Mouse (Mus musculus) CH12.LX (cell line): ENCODE data around the gene Clic5. TPM values are rescaled to one million over a fixed set of nuclear protein-coding genes. Genes with fewer than 3 reads are reported as not detected.
A peak's percentile ranks its signal among the peaks of the same experiment; 100 is the strongest.

Experiments
- DNase-seq: peaks from one replicate; pipeline ENCODE4 v3.0.0-alpha.2; 2013; ENCODE audit errors: extremely low read depth
- H3K27ac ChIP-seq: 2 replicates; pipeline ENCODE4 v1.5.1; 2012; ENCODE audit warnings: low read depth, mild to moderate bottlenecking, control low read depth, moderate library complexity; ENCODE audit not compliant: insufficient read depth
- H3K27me3 ChIP-seq: replicated peaks from 2 replicates; pipeline ENCODE3; 2012; ENCODE audit warnings: inconsistent platforms
- H3K36me3 ChIP-seq, 2 experiments: replicated peaks in 1 of 2; 2 replicates each; pipeline versions ENCODE3 to v1.6.1; 2012; ENCODE audit warnings: inconsistent platforms in 1 of 2, low read length in 1 of 2, mild to moderate bottlenecking in 1 of 2, mixed read lengths in 1 of 2, moderate library complexity in 1 of 2; ENCODE audit not compliant: control insufficient read depth in 1 of 2, insufficient read depth in 1 of 2
- H3K4me1 ChIP-seq, 2 experiments: 2 replicates each; pipeline ENCODE4 v1.6.1; 2012; ENCODE audit warnings: inconsistent platforms in 1 of 2, moderate library complexity in 1 of 2; ENCODE audit not compliant: insufficient read depth in 2 of 2, control insufficient read depth in 1 of 2
- H3K4me2 ChIP-seq: 2 replicates; pipeline ENCODE4 v1.6.1; 2012; ENCODE audit warnings: low read depth, mild to moderate bottlenecking, control low read depth; ENCODE audit not compliant: poor library complexity, insufficient read depth, severe bottlenecking
- H3K4me3 ChIP-seq, 3 experiments: fragments of 150-350 bp in 1 of 3; sonication (generic) in 1 of 3; replicated peaks in 1 of 3; 2 replicates each; pipeline versions ENCODE3 to v1.5.1; 2011 to 2012; ENCODE audit warnings: low read depth in 2 of 3, low read length in 2 of 3, mild to moderate bottlenecking in 2 of 3, moderate library complexity in 2 of 3, control low read depth in 1 of 3, improper control_type of control experiment in 1 of 3, inconsistent platforms in 1 of 3, mixed read lengths in 1 of 3; ENCODE audit not compliant: poor library complexity in 1 of 3
- H3K79me2 ChIP-seq: replicated peaks from 2 replicates; pipeline ENCODE4 v1.6.1; 2012; ENCODE audit warnings: mild to moderate bottlenecking, moderate library complexity; ENCODE audit not compliant: control insufficient read depth, poor library complexity, insufficient read depth, severe bottlenecking; ENCODE audit errors: extremely low read depth
- H3K9ac ChIP-seq: 2 replicates; pipeline ENCODE4 v1.6.1; 2012; ENCODE audit warnings: low read depth, mild to moderate bottlenecking, control low read depth, moderate library complexity; ENCODE audit not compliant: insufficient read depth
- H3K9me3 ChIP-seq: replicated peaks from 2 replicates; pipeline ENCODE3; 2012; ENCODE audit warnings: low read length, inconsistent platforms, mixed read lengths
- BHLHE40 ChIP-seq: IDR thresholded peaks from 2 replicates; pipeline ENCODE4 v1.6.1; 2011; ENCODE audit warnings: mild to moderate bottlenecking, low read depth, low read length, improper control_type of control experiment
- CHD1 ChIP-seq: IDR thresholded peaks from 2 replicates; pipeline ENCODE4 v1.6.1; 2012; ENCODE audit warnings: low read depth, low read length, improper control_type of control experiment, inconsistent platforms
- CHD2 ChIP-seq: IDR thresholded peaks from 2 replicates; pipeline ENCODE4 v1.6.1; 2011; ENCODE audit warnings: low read length, improper control_type of control experiment
- CTCF ChIP-seq, 2 experiments: IDR thresholded peaks in 1 of 2; conservative IDR thresholded peaks in 1 of 2; 2 replicates each; pipeline ENCODE4 v1.5.1; 2011 to 2012; ENCODE audit warnings: low read depth in 2 of 2, low read length in 2 of 2, improper control_type of control experiment in 1 of 2, inconsistent platforms in 1 of 2, mild to moderate bottlenecking in 1 of 2, moderate library complexity in 1 of 2
- ELF1 ChIP-seq: IDR thresholded peaks from 2 replicates; pipeline ENCODE4 v1.6.1; 2014; ENCODE audit warnings: low read depth, mild to moderate bottlenecking, inconsistent platforms, low read length, improper control_type of control experiment
- GABPA ChIP-seq: IDR thresholded peaks from 2 replicates; pipeline ENCODE4 v1.6.1; 2012; ENCODE audit warnings: low read depth, low read length, improper control_type of control experiment, inconsistent platforms; ENCODE audit not compliant: insufficient replicate concordance
- IRF4 ChIP-seq: IDR thresholded peaks from 2 replicates; pipeline ENCODE4 v1.6.1; 2014; ENCODE audit warnings: low read depth, mild to moderate bottlenecking, inconsistent platforms, low read length, improper control_type of control experiment
- MEF2A ChIP-seq: IDR thresholded peaks from 2 replicates; pipeline ENCODE4 v1.6.1; 2014; ENCODE audit warnings: low read depth, mild to moderate bottlenecking, inconsistent platforms, low read length, improper control_type of control experiment, borderline replicate concordance
- MXI1 ChIP-seq: IDR thresholded peaks from 2 replicates; pipeline ENCODE4 v1.6.1; 2011; ENCODE audit warnings: mild to moderate bottlenecking, low read depth, low read length, improper control_type of control experiment
- MYC ChIP-seq: IDR thresholded peaks from 2 replicates; pipeline ENCODE4 v1.6.1; 2011; ENCODE audit warnings: low read depth, mild to moderate bottlenecking, improper control_type of control experiment, low read length
- POLR2AphosphoS2 ChIP-seq: IDR thresholded peaks from 2 replicates; pipeline ENCODE4 v1.6.1; 2011; ENCODE audit warnings: low read depth, low read length, improper control_type of control experiment
- RCOR1 ChIP-seq: conservative IDR thresholded peaks from 2 replicates; pipeline ENCODE4 v1.6.1; 2012; ENCODE audit warnings: low read depth, mild to moderate bottlenecking, inconsistent platforms, low read length, improper control_type of control experiment
- SMC3 ChIP-seq: IDR thresholded peaks from 2 replicates; pipeline ENCODE4 v1.6.1; 2011; ENCODE audit warnings: low read depth, low read length, improper control_type of control experiment
- TBP ChIP-seq: conservative IDR thresholded peaks from 2 replicates; pipeline ENCODE4 v1.6.1; 2011; ENCODE audit warnings: low read depth, low read length, improper control_type of control experiment
- USF1 ChIP-seq: IDR thresholded peaks from 2 replicates; pipeline ENCODE4 v1.6.1; 2014; ENCODE audit warnings: low read depth, mild to moderate bottlenecking, inconsistent platforms, low read length, improper control_type of control experiment
- ZC3H11A ChIP-seq: IDR thresholded peaks from 2 replicates; pipeline ENCODE4 v1.6.1; 2012; ENCODE audit warnings: low read depth, mild to moderate bottlenecking, inconsistent platforms, low read length, improper control_type of control experiment
- ZNF384 ChIP-seq: IDR thresholded peaks from 2 replicates; pipeline ENCODE4 v1.6.1; 2012; ENCODE audit warnings: low read depth, low read length, improper control_type of control experiment, inconsistent platforms
- dilution Hi-C: fragments of 300-500 bp; cut with MboI; formaldehyde crosslinking; loops from 2 replicates; pipeline ENCODE4 v1.14.3; 2020; ENCODE audit warnings: low sequenced_read_pairs; ENCODE audit not compliant: extremely low pct_unique_long_range_greater_than_20kb, extremely low pct_ligation_motif_present
- in situ Hi-C: fragments of 300-500 bp; cut with MboI; formaldehyde crosslinking; loops from 3 replicates; pipeline ENCODE4 v1.14.3; 2019; ENCODE audit warnings: low sequenced_read_pairs, low pct_ligation_motif_present, low pct_unique_long_range_greater_than_20kb, mixed read lengths
- polyA plus RNA-seq: library from polyadenylated mRNA; unstranded; fragments of >175 nt; gene quantifications from 2 replicates; pipeline ENCODE4 v1.2.1, GENCODE M21; 2012; ENCODE audit warnings: low read depth; ENCODE audit not compliant: insufficient read length
- total RNA-seq, 2 experiments: library from RNA; depleted of rRNA; stranded (reverse); fragments of 300-350 nt in 1 of 2; fragments of >200 nt in 1 of 2; gene quantifications; 2 replicates each; pipeline ENCODE4 v1.2.3; 2012 to 2014

Clic5 gene
- total and polyA plus RNA-seq, 3 experiments = not detected

DNA sequence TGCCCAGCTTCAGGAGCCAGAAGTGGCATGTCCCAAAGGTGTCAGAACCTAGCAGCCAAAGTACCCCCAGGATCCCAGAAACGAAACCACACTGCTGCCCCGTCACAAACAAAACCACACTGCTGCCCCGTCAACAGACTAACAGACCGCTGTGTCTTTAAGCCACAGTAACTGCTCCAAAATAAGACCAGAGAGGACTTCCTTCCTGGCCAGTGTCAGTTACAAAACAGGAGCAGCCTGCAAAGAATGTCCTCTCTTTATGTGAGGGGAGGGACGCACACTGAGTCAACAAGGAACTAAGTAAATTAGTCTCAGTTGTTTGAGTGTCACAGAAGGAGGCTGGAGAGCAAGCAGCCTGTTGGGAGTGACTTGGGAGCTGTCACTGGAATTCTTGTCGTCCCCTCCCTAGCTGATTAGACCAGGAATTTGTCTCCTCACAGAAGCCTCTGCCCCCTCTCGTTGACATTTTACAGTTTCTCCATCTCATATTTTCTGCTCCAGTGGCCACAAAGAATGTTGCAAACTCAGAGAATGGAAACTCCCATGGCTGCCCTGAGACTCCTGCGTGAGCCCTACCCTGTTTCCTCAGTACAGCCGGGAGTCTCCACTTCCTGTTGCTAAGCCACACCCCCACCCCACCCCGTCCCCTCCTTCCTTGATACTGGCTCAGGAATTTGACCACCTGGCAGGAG lies 50.8 kb downstream of the Clic5 start:
- no peak overlapping the region for H3K4me3 ChIP-seq
- dilution Hi-C loops (no loop called here), in situ Hi-C loops (no loop called here)
- H3K4me1 ChIP-seq = peaks cover 0 to 11% of the 10 kb centered on the region in 2 experiments; a peak in 2 of 4 replicates
- H3K36me3 ChIP-seq = no peaks in the 10 kb centered on the region
- H3K27ac ChIP-seq = no peak overlapping the region
- peak overlapping the region; percentile 29 for H3K4me2 ChIP-seq
- H3K9ac ChIP-seq = no peak overlapping the region
- H3K27me3 ChIP-seq = peaks cover 17% of the 10 kb centered on the region
- peaks cover 5% of the 10 kb centered on the region for H3K9me3 ChIP-seq
- no peak for DNase-seq
- H3K79me2 ChIP-seq = no peaks in the 10 kb centered on the region
- no peak for TF ChIP-seq BHLHE40
- no peak for TF ChIP-seq CHD2
- TF ChIP-seq ZNF384 = no peak
- TF ChIP-seq GABPA = no peak
- no peak for TF ChIP-seq CHD1
- TF ChIP-seq MYC = no peak
- no peak for TF ChIP-seq RCOR1
- TF ChIP-seq TBP = no peak
- TF ChIP-seq MXI1 = no peak
- no peak for TF ChIP-seq CTCF (conservative IDR thresholded peaks at IDR 0.05 in 1 of 2, IDR thresholded peaks at IDR 0.05 in 1 of 2; ENCODE audit: low read depth in 2 of 2, low read length in 2 of 2)
- TF ChIP-seq ELF1 = no peak
- no peak for TF ChIP-seq ZC3H11A
- TF ChIP-seq SMC3 = no peak
- no peak for TF ChIP-seq MEF2A

DNA sequence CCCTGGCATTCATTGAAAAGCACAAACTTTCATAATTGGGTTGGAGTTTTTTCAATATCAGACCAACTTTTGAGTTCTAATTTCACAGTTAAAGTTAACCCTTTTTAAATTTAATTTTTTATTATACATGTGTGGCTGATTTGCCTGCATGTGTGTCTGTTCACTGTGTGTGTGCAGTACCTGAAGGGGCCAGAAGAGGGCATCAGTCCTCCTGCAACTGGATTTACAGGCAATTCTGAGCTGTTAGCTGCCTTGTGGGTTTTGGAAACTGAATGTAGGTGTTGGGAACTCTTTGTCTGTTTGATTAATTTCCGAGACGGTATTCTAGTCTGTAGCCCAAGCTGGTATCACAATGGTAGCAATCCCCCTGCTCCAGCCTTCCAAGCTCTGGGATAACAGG lies 52.4 kb downstream of the Clic5 start:
- H3K27ac ChIP-seq = no peak overlapping the region
- peaks cover 0 to 11% of the 10 kb centered on the region in 2 experiments; a peak in 2 of 4 replicates for H3K4me1 ChIP-seq
- dilution Hi-C loops = no loop called here
- H3K79me2 ChIP-seq = no peaks in the 10 kb centered on the region
- H3K9me3 ChIP-seq = peaks cover 5% of the 10 kb centered on the region
- no peak overlapping the region for H3K9ac ChIP-seq
- H3K36me3 ChIP-seq = no peaks in the 10 kb centered on the region
- in situ Hi-C loops = no loop called here
- H3K27me3 ChIP-seq = peaks cover 26% of the 10 kb centered on the region
- TF ChIP-seq IRF4 (no peak), USF1 (no peak), POLR2AphosphoS2 (no peak), CTCF (conservative IDR thresholded peaks at IDR 0.05 in 1 of 2, IDR thresholded peaks at IDR 0.05 in 1 of 2; ENCODE audit: low read depth in 2 of 2, low read length in 2 of 2) (peak; percentile 14 to 35; a peak in 2 of 4 replicates)
- no peak overlapping the region for H3K4me3 ChIP-seq
- no peak overlapping the region for H3K4me2 ChIP-seq
- no peak for DNase-seq
